Mouse (Mus musculus): Measurements from ENCODE around the gene Clic4.
A peak's percentile ranks its signal among the peaks of the same experiment; 100 is the strongest.
"Not testable (repeated sequence)": the region's sequence is repeated elsewhere in the genome, so short reads cannot be mapped to it uniquely, and the experiment has no call there.

Clic4 gene

GRCm38 (mm10) chr4:135230661-135231060 is 42.0 kb downstream of the Clic4 start:
- DNase-seq: peak; percentile 18

DNA sequence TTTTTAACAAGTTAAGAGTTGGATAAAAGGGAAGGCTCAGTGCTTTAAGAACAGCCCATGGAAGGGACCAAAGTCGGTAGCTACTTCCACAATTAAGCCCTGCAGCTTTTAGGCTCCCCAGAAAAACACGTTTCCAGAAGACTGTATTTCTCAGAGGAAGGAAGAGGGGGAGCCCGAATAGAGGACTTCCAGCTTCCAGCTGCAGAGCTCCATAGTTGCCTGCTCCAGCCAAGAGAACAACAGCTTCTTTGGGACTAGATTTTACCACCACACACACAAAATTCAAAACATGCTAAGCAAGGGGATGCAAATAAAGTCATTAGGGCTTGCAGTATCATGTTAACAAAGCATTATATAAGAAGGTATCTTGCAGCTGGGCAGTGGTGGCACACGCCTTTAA is 42.7 kb downstream of the Clic4 start:
- DNase-seq: no peak

DNA sequence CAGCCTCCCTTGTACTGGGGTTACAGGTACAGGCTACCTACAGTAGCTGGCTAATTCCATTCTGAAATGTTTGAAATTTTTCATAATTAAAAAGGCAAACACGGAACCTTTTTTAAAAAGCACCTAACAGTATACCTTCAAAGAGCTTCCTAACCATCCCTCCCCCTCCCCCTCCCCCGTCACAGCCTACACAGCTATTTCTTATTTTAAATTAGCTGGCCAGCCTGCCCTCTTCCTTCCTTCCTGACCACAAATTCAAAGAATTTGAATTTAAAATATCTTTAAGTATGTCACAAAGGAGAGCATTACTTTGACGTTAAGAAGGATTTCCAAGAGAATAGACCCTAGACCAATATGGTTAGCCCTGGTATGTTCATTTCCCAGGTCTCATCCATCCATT is 44.5 kb downstream of the Clic4 start:
- DNase-seq: no peak

- DNase-seq: no peak
Measured at GRCm38 (mm10) chr4:135226008-135226667, 46.5 kb downstream of the Clic4 start.

- DNase-seq: peak; percentile 9
Measured at GRCm38 (mm10) chr4:135223808-135224207, 48.8 kb downstream of the Clic4 start.

DNA sequence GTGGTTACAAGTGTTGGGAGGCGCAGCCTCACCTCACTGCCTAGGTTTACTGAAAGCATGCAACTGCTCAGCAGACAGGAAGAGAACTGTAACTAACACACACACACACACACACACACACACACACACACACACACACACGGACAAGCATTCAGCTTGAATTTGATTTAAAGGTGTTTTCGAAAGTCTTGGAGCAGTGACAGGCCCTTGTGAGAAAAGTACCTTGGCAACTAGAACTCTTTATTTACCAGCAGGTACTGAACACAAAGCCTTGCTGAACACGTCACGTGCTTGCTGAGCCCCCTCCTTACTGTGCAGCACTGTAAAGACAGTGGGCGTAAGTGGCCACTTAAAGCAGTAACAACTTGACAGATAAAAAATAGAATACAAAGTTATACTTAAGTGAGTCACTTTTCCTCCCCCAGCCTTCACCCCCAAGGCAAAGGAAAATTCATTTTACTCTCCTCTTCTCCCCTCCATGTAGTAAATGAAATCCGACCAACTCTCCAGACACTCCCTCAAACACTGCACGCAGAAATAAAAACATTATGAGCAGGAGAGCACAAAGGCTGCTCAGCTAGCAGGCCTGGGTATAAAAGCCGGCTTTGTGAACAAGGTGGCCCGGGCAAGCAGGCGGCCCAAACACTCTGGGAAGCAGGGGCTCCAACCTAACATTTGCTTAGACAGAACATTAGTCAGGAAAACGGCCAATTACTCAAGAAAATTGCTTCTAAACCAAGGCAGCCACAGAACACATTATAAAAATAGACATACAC is 50.8 kb downstream of the Clic4 start:
- DNase-seq: no peak

DNA sequence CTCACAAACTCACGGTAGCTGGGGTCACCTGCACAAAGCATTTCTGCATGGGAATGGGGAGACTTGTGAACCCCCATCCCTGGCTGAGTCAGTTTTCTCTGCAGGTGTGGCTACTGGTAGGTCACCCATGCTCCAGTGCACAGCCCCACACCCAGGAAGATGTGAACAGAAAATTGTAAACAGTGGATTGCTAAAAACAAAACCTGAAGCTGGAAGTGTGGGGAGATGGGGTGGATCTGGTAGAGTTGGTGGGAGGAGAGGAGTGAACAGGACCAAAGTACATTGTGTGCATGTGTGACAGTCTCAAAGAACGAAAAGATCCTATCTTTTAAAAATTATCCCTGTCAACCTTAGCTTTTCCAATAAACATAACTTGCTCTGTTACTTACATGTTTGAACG is 52.0 kb downstream of the Clic4 start:
- DNase-seq: no peak

- peak; percentile 21 for DNase-seq
Measured at GRCm38 (mm10) chr4:135219652-135220051, 53.0 kb downstream of the Clic4 start.

GRCm38 (mm10) chr4:135209846-135210245 is 62.8 kb downstream of the Clic4 start:
- DNase-seq: no peak

DNA sequence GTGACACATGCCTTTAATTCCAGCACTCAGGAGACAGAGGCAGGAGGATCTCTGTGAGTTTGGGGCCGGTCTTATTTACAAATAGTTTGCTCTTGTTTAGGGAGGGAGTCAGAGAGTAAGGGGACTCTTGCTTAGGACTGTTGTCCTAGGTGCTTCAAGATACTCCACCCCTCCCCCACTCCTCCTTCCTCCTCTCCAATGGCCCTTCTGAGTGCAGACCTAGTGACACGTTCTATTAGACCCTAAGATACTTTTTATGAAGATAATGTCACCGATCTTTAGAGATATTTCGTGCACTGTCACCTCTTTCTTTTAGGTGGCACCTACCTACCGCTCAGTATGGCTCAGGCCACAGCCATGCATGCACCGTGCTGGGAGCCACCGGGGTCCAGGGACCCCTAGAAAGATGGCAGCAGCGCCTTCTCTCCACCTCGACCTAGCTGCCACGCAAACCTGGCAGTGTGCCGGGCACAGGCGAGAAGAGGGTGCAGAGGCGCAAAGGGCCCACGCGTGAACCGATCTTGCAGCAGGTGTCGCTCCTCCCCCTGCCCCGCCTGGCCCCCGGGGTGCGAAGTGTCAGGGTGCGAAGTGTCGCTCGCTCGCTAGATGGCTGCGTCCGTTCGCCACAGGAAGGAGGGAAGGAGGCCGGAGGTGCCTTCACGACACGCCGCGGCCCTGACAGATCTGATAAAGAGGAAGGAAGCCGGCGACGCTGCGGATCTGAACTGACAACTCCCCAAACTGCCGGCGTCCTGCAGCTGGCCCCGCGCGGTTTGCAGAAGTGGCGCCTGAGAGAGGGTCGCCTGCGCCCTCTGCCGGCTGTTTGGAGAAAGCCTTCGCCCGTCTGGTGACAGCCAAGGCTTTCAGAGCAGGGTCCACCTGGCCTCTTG is 66.7 kb downstream of the Clic4 start:
- DNase-seq: peak; percentile 45

DNA sequence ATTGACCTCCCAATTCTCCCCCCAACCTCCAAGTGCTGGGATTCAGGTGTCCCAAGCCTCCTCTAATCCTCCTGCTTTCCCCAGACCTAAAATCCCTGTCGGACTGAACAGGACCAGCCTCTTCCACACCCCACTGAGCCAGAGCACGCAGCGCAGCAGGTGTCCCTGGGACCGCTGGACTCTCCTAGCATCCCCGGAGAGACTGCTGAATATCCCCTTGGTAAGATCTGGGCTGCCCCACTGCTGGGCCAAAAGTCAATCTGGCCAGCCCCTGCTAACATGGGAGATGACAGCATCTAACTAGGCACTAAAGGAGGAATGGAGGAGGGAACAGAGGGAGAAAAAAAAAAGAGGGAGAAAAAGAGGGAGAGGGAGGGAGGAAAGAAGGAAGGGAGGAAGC is 67.4 kb downstream of the Clic4 start:
- no peak for DNase-seq

DNA sequence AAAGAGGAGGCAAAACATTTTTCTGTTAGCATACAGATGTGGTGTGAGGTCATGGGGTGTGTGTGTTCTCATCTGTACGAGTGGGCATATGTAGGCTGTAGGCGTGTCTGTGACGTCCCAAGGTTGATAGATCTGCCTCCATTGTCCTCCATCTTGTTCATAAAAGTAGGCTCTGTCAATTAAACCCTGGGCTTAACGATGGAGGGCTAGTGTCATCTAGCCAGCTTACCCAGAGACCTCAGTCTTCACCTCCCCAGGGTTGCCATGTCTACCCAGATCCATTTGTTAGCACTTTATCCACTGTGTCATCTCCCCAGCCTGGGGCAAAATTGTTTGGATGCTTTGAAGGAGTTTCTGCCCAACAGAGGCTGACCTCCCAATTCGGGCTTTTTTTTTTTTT is 67.9 kb downstream of the Clic4 start:
- no peak for DNase-seq

- no peak for DNase-seq
Measured at GRCm38 (mm10) chr4:135203806-135204560, 68.6 kb downstream of the Clic4 start.

DNA sequence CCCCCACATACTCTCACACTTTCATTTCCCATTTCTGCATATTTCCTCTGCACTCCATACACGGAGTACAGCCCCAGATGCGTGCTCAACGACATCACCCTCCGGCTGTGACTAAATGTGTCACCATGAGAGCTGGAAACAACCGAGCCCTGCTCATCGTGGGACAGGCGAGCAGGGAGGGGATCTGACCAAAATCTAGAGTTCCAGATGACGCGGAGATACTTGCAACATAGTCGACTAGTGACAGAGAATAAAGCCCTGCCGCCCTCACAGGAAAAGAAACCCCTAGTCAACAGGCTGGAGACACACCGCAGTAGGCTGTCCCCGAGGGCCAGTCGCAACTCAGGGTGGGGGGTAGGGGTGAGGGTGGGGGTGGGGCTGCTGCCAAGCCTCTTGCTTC is 69.3 kb downstream of the Clic4 start:
- DNase-seq: no peak

- no peak for DNase-seq
Measured at GRCm38 (mm10) chr4:135201771-135202170, 70.8 kb downstream of the Clic4 start.

- no peak for DNase-seq
Measured at GRCm38 (mm10) chr4:135197857-135198256, 74.8 kb downstream of the Clic4 start.

- DNase-seq: no peak
Measured at GRCm38 (mm10) chr4:135192841-135193240, 79.8 kb downstream of the Clic4 start.

GRCm38 (mm10) chr4:135191604-135192003 is 81.0 kb downstream of the Clic4 start:
- no peak for DNase-seq

- no peak for DNase-seq
Measured at GRCm38 (mm10) chr4:135191185-135191584, 81.4 kb downstream of the Clic4 start.

DNA sequence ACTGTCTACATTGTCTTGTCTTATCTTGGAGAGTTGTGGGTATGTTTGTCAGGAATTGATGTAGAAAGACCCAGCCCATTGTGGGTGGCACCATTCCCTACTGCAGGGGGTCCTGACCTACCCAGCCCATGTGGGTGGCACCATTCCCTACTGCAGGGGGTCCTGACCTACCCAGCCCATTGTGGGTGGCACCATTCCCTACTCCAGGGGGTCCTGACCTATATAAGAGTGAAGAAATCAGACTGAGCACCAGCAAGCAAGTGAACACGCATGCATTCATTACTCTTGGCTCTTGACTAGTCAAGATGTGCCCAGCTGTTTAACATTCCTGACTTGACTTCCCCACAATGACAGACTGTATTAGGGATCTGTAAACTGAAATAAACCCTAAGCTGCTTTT is 82.2 kb downstream of the Clic4 start:
- no peak for DNase-seq

- no peak for DNase-seq
Measured at GRCm38 (mm10) chr4:135189452-135190008, 83.1 kb downstream of the Clic4 start.

- not testable (repeated sequence) for DNase-seq
Measured at GRCm38 (mm10) chr4:135184277-135184676, 88.3 kb downstream of the Clic4 start.
